Mouse (Mus musculus) small intestine, adult 2 months (tissue): ENCODE data around the gene Kcnn4.

ENCODE experiments used
- CTCF ChIP-seq: fragments of 200-500 bp; IDR thresholded peaks from 2 replicates; pipeline ENCODE4 v1.5.1; 2012; ENCODE audit warnings: low read depth, mild to moderate bottlenecking, control low read depth, inconsistent platforms, low read length, moderate library complexity, mixed read lengths; ENCODE audit not compliant: insufficient replicate concordance, insufficient read length; ENCODE audit errors: extremely low read depth
- POLR2A ChIP-seq: fragments of 200-500 bp; IDR thresholded peaks from 2 replicates; pipeline ENCODE4 v1.6.1; 2012; ENCODE audit warnings: low read depth, mild to moderate bottlenecking, control low read depth, inconsistent platforms, low read length, moderate library complexity

- TF ChIP-seq CTCF (peak; percentile 48; the same call in 1 of the 2 replicates), POLR2A (no peak)
Measured at GRCm38 (mm10) chr7:24363228-24363627, 6.8 kb upstream of the Kcnn4 start.
